Mouse (Mus musculus): ENCODE measurements around the gene Zfp638. TPM values are rescaled to one million over a fixed set of nuclear protein-coding genes. Genes with fewer than 3 reads are reported as not detected.
"Not testable (repeated sequence)": the region's sequence is repeated elsewhere in the genome, so short reads cannot be mapped to it uniquely, and the experiment has no call there.

Gene Zfp638
- polyA plus RNA-seq, 2 experiments = 14.0 to 19.3 TPM

DNA sequence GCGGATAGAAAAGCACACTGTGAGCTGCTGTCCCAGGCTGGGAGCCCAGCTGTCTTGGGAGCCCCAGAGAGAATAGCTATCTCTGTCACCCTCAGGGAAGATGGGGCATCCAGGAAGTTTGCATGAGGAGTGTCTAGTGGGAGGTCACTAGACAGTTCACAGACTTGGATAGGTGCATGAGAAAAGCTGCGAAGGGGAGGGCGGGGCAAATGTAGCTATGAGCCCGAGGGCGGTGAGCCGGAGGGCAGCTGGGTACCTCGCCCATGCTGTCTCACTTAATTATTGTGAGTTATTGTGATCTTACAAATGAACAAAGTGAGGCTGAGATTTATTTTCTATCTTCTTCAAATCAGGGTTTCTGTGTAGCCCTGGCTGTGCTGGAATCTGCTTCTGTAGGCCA lies 162.9 kb downstream of the Zfp638 start:
- Histone ChIP-seq H3K9me3 (ENCODE audit: control insufficient read depth, low read length) (no peaks in the 10 kb centered on the region), H3K9ac (replicated peaks) (no peak overlapping the region), H3K36me3 (replicated peaks; ENCODE audit: control insufficient read depth, insufficient read depth, low read depth) (no peaks in the 10 kb centered on the region), H3K27ac (no peak overlapping the region), H3K4me3 (ENCODE audit: insufficient read depth in 1 of 2, low read depth in 2 of 2, low read length in 2 of 2) (no peak overlapping the region), H3K4me1 (replicated peaks; ENCODE audit: control insufficient read depth in 2 of 2, insufficient read depth in 2 of 2, low read length in 1 of 2) (no peaks in the 10 kb centered on the region), H3K27me3 (ENCODE audit: control insufficient read depth, insufficient read depth, low read length) (no peaks in the 10 kb centered on the region), H3K4me2 (ENCODE audit: low read depth) (no peak overlapping the region)
- TF ChIP-seq CTCF (IDR thresholded peaks at IDR 0.05; ENCODE audit: low read depth) (no peak), EP300 (IDR thresholded peaks at IDR 0.05; ENCODE audit: low read depth) (no peak)
- WGBS (ENCODE audit: insufficient replicate concordance) = 68% methylated on average over 7 of the region's 7 CpGs
- DNase-seq (ENCODE audit: low read depth in 3 of 3, low spot score in 3 of 3) = no peak
- ATAC-seq (ENCODE audit: insufficient read depth) = no peak

DNA sequence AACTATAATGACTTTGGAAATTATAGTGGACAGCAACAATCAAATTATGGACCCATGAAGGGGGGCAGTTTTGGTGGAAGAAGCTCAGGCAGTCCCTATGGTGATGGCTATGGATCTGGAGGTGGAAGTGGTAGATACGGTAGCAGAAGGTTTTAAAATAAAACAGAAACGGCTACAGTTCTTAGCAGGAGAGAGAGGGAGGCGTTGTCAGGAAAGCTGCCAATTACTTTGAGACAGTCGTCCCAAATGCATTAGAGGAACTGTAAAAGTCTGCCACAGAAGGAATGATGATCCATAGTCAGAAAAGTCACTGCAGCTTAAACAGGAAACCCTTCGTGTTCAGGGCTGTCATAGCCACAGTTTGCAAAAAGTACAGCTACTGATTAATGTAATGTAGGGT lies 165.6 kb downstream of the Zfp638 start:
- not testable (repeated sequence) for H3K9me3 ChIP-seq (ENCODE audit: control insufficient read depth, low read length); H3K4me2 ChIP-seq (ENCODE audit: low read depth); ATAC-seq (ENCODE audit: insufficient read depth); H3K4me3 ChIP-seq (ENCODE audit: insufficient read depth in 1 of 2, low read depth in 2 of 2, low read length in 2 of 2); H3K27ac ChIP-seq; H3K36me3 ChIP-seq (replicated peaks; ENCODE audit: control insufficient read depth, insufficient read depth, low read depth); H3K9ac ChIP-seq (replicated peaks); H3K4me1 ChIP-seq (replicated peaks; ENCODE audit: control insufficient read depth in 2 of 2, insufficient read depth in 2 of 2, low read length in 1 of 2); H3K27me3 ChIP-seq (ENCODE audit: control insufficient read depth, insufficient read depth, low read length); DNase-seq (ENCODE audit: low read depth in 3 of 3, low spot score in 3 of 3)
- 42% methylated on average over 5 of the region's 5 CpGs for WGBS (ENCODE audit: insufficient replicate concordance)

Other genes starting within 250 kb of the Zfp638 start
- gene Clec4f, start 210.9 kb upstream of the Zfp638 start, polyA plus RNA-seq (2012; rRNA removed) = 3.3 and 3.9 TPM in 2 replicates
- gene Clec4f, start 210.9 kb upstream of the Zfp638 start, polyA plus RNA-seq (2014; fragmentation: Nextera tagmentation; extraction: Ambion mirVana) = 4.1 and 5.3 TPM in 2 replicates
- gene Cd207, start 189.3 kb upstream of the Zfp638 start, polyA plus RNA-seq (2012; rRNA removed) = 0.08 and 0.17 TPM in 2 replicates
- gene Cd207, start 189.3 kb upstream of the Zfp638 start, polyA plus RNA-seq (2014; fragmentation: Nextera tagmentation; extraction: Ambion mirVana) = 0.33 and 0.53 TPM in 2 replicates
- not detected in 2 replicates for gene Vax2, start 155.8 kb upstream of the Zfp638 start, polyA plus RNA-seq (2012; rRNA removed)
- not detected in 2 replicates for gene Vax2, start 155.8 kb upstream of the Zfp638 start, polyA plus RNA-seq (2014; fragmentation: Nextera tagmentation; extraction: Ambion mirVana)
- 0.02 TPM in 1 of 2 replicates, not detected in the other for gene Atp6v1b1, start 124.1 kb upstream of the Zfp638 start, polyA plus RNA-seq (2012; rRNA removed)
- gene Atp6v1b1, start 124.1 kb upstream of the Zfp638 start, polyA plus RNA-seq (2014; fragmentation: Nextera tagmentation; extraction: Ambion mirVana) = not detected in 2 replicates
- gene Ankrd53, start 104.5 kb upstream of the Zfp638 start, polyA plus RNA-seq (2012; rRNA removed) = not detected in 2 replicates
- 0.08 TPM in 1 of 2 replicates, not detected in the other for gene Ankrd53, start 104.5 kb upstream of the Zfp638 start, polyA plus RNA-seq (2014; fragmentation: Nextera tagmentation; extraction: Ambion mirVana)
- gene Tex261, start 91.3 kb upstream of the Zfp638 start, polyA plus RNA-seq (2012; rRNA removed) = 21.6 and 26.5 TPM in 2 replicates
- 42.6 and 44.2 TPM in 2 replicates for gene Tex261, start 91.3 kb upstream of the Zfp638 start, polyA plus RNA-seq (2014; fragmentation: Nextera tagmentation; extraction: Ambion mirVana)
- 5.4 and 6.0 TPM in 2 replicates for gene Nagk, start 72.1 kb upstream of the Zfp638 start, polyA plus RNA-seq (2012; rRNA removed)
- 13.9 and 15.6 TPM in 2 replicates for gene Nagk, start 72.1 kb upstream of the Zfp638 start, polyA plus RNA-seq (2014; fragmentation: Nextera tagmentation; extraction: Ambion mirVana)
- 4.0 and 5.6 TPM in 2 replicates for gene Paip2b, start 35.4 kb upstream of the Zfp638 start, polyA plus RNA-seq (2012; rRNA removed)
- gene Paip2b, start 35.4 kb upstream of the Zfp638 start, polyA plus RNA-seq (2014; fragmentation: Nextera tagmentation; extraction: Ambion mirVana) = 2.5 and 3.5 TPM in 2 replicates
- gene Dysf, start 141.5 kb downstream of the Zfp638 start, polyA plus RNA-seq (2012; rRNA removed) = 1.5 and 1.9 TPM in 2 replicates
- 1.2 and 1.6 TPM in 2 replicates for gene Dysf, start 141.5 kb downstream of the Zfp638 start, polyA plus RNA-seq (2014; fragmentation: Nextera tagmentation; extraction: Ambion mirVana)

Data from liver, embryonic 14.5 days (tissue).